Mouse (Mus musculus): Measurements from ENCODE around the gene Nudt17.
A peak's percentile ranks its signal among the peaks of the same experiment; 100 is the strongest.
"Not testable (repeated sequence)": the region's sequence is repeated elsewhere in the genome, so short reads cannot be mapped to it uniquely, and the experiment has no call there.

Gene Nudt17

DNA sequence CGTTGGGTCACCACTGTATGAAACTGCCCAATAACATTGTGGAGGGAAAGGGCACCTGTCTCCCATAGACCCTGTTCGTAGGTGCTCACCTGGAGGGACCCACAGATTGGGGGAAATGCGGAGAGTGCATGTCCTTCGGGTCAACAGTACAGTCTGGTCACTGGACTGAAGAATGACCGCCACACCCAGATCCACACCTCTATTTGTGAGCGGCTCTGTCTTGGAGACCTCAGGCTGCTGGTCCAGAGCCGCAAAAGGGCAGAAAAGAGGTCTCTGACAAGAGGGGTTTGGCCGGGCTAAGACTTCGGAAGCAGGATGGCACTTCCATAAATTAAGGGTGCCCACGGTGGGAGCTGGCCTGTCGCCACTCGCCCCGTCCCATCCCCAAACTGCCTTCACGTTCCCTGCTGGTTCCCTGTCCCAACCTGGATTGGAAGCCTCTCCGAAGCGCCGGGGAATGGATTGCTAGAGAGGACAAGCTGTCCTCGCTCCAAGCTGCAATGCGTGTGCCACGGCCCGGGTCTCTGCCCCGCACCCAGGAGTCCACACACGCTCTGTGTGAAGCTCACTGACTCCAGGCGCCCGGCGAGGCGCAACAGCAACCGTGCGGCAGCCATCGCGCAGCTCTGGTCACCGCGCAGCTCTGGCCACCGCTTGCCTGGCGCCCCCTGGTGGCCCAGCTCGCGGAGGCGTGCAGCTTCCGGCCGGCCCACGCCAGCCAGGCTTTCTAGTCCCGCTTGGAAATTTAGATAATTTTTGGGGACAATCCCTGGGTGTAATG is at the start of gene Nudt17:
Gene Nudt17, minus strand, starts transcription at position 660 of the 781 bp plus-strand sequence.
- DNase-seq, result peak; percentile 73 to 78

DNA sequence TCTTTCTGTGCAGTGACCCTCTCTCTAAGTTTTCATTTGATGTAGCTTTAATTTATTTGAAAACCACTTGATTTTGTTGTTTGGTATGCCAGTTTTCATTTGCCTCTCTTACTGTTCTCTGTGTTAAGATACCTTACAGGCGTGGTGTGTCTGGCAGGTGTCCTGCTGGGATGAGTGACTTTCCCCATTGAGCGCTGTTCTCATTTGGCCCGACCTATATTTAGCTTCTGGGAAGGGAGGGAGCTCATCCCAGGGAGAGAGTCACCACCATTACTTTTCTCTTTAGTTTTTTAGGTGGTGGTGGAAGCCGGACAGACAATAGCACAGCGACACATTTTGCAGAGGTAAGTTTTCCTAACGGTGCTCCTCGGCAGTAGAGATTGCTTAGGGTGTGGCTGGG is 49.3 kb upstream of the Nudt17 start:
- no peak for DNase-seq

DNA sequence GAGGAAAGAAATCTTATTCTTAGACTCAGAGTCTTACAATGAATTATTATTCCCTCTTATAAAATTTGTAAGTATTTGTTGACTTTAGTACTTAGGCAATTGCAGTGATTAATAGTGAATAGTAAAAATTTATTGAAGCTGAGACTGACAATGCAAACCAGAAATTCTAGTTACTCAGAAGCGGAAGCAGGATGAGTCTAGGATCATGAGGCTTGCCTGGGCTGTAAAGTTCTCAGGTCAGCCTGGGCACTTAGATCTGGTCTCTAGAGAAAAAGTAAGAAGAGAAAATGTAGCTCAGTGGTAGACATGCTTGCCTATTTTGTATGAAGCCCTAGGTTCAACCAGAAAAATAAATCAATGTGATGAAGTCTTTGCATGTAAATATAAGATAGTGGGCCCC is 47.6 kb upstream of the Nudt17 start:
- DNase-seq, result no peak

DNA sequence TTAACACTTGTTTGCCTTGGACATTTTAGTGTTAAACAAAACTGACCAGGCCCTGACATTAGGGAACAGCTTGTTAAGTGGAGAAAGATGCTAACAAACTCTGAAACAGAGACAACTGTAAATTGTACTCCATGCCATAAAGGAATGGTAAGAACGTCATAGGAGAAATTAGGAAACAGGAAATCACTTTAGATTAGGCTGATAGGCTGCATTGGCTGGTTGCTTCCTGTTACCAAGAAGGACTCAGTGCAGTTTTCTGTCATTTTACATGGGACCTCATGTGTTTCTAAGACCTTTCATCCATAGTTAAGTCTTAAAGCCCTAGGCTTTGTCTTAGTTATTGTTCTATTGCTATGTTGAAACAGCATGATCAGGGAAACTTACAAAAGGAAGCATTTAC is 38.5 kb upstream of the Nudt17 start:
- no peak for DNase-seq

DNA sequence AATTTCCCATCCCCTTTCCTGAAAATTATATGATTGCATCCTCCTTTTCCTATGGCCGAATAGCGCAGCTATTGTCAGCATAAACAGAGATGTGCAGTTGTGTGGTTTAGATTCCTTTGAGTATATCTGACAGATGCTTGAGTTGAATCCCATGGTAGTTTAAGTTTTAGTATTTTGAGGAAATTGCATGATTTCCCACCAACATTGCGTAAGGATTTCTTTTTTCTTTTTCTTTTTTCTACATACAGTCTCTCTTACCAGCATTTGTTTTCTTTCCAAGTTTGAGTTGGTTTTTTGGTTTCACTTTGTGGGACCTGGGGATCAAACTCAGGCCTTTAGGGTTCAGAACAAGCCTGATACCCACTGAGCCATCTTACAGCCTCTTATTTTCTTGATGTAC is 36.0 kb upstream of the Nudt17 start:
- no peak for DNase-seq

DNA sequence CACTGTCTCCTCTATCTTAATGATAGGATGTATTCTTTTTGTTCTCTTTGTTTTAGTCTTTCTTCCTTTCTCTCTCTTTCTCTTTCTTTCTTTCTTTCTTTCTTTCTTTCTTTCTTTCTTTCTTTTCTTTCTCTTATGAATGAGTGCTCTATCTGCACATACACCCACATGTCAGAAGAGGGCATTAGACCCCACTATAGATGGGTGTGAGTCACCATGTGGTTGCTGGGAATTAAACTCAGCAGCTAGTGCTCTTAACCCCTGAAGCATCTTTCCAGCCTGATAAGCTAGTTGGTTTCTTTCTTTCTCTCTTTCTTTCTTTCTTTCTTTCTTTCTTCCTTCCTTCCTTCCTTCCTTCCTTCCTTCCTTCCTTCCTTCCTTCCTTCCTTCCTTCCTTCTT is 31.9 kb upstream of the Nudt17 start:
- not testable (repeated sequence) for DNase-seq

DNA sequence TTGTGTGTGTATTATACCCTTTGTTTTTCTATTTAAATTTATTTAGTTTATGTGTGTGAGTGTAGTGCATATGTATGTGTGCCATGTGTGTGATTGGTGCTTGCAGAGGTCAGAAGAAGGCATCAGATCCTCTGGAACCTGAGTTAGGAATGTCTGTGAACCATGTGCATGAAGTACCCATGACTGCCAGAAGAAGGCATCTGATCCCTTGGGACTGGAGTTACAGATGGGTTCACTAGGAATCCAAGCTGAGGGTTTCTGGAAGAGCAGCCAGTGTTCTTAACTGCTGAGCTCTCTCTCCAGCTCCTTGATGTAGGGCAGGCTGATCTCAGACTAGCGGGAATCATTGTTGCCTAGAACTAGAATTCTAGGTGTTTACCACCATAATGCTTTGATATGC is 29.6 kb upstream of the Nudt17 start:
- DNase-seq, result no peak

DNA sequence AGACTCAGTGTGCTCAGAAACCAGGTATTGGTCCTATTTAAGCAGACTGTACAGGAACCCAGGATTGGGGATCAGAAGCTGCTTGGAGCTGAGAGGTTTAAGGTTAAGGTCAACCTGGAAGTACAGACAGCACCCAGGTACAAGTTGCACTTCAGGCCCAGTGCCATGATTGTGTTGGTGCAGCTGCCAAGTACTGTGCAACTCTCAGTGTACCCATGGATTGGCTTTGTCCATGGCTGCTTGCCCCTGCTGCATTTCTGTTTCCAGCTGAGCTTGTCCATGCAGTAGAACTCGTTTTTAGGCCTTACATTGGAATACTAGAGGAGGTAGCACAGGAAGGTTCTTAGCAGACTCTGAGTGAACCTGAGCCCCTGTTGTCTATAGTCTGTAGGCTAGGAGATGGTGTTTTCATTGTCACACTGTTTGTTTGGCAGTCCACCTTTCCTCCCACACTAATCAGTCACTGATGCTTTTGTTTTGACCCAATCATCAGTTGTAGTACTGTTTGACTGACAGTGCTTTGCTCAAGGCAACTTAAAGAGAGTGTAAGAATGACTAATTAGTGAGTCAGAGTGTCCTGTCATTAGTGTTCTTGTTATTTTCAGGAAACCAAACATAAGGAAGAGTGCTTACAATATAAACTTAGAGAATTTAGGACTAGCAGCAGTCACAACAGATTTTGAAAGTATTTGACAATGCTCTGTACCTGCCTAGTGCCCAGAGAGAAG is 28.8 kb upstream of the Nudt17 start:
- peak in 1 of 2 experiments; percentile 27 for DNase-seq

DNA sequence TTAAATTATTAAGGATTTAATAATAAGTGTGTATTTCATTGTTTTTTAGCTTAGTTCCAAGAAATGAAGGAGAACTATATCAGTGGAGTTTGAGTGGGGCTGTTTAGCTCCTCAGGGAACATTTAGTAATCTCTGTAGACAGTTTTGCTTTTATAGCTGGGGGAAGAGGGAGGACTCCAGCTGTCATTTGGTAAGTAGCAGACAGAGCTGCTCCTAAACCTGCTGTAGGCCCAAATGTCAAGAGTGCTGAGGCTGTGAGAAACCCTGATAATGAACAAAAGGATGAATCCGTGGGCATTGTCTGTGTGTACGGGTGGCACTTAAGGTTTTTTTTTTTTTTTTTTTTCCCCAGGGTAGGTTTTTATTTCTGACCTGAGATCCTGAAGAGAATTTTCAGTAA is 26.8 kb upstream of the Nudt17 start:
- no peak for DNase-seq

DNA sequence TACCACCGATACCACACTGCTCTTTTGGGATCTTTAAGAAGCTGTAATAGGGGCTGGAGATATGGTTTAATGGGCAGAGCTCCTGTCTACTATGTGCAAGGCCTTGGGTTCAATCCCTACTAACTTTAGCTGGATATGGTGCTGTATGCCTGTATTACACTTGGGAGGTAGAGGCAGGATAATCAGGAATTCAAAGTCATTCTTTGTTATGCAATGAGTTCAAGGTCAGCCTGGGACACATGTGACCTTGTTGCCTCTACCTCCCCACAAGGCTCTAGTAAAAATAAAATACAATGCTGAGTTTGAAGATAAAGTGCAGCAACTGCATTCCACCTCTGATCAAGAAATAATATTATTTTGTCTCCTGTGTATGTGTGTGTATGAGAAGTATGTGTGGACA is 25.6 kb upstream of the Nudt17 start:
- DNase-seq, result no peak

DNA sequence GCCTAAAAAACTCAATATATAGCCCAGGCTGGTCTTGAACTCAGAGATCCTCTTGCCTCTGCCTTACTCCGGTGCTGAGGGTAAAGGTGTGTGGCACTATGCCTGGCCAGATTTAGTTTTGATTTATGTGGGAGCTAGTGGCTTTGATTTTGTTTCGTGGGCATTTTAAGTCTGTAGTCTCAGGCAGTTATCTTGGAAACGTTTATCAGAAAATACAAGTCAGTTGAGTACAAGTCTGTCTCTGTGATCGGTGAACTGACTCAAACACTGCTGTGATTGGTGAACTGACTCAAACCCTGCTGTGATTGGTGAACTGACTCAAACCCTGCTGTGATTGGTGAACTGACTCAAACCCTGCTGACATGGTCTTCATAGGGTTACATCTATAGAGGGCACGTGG is 22.4 kb upstream of the Nudt17 start:
- no peak for DNase-seq

DNA sequence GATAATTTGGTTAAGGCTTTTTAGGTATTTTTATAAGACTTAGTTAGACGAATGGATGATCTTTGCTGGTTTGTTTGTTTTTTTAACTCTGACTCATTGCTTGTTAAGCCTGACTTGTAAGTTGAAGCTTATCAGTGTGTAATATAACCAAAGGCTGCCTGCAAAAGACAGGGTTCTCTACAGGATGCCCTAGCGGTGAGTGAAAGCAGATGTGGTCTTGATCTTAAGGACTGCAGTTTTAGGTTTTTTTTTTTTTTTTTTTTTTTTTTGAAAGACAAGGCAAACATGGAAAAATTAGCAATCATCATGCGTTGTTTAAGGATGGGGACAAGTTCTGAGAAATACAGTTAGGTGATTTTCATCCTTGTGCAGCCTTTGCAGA is 21.0 kb upstream of the Nudt17 start:
- DNase-seq, result no peak

DNA sequence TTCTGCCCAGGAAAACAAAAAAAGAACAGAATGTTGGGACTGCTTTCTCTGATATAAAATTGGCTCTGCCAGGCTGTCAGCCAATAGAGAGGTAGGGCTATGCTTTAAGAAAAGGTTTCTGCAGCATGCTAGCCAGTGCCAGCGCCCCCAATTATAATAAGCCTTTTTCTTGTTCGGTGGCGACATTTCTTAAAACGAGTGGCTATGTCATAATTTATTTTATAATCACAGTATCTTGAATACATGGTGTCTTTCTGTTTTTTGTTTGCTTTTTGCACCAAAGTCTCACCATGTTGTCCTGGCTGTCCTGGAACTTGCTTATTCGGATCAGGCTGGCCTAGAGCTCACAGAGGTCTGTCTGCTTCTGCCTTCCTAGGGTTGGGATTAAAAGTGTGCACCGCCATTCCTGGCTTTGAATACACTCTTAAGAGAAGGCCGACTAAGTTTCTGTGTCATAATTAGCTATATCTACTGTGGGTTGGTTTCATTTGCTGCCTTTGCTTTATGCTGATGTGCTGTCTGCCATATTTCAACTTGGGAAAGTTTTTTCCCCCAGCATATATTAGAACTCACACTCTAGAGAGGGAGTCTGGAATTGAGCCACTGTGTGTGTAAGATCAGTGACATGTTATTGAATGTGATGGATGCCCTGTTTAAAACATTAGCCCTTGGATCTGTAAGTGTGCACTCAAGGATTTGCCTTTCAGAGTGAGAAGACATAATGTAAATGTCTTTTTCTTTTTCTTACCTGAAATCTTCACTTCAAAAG is 20.5 kb upstream of the Nudt17 start:
- no peak for DNase-seq

DNA sequence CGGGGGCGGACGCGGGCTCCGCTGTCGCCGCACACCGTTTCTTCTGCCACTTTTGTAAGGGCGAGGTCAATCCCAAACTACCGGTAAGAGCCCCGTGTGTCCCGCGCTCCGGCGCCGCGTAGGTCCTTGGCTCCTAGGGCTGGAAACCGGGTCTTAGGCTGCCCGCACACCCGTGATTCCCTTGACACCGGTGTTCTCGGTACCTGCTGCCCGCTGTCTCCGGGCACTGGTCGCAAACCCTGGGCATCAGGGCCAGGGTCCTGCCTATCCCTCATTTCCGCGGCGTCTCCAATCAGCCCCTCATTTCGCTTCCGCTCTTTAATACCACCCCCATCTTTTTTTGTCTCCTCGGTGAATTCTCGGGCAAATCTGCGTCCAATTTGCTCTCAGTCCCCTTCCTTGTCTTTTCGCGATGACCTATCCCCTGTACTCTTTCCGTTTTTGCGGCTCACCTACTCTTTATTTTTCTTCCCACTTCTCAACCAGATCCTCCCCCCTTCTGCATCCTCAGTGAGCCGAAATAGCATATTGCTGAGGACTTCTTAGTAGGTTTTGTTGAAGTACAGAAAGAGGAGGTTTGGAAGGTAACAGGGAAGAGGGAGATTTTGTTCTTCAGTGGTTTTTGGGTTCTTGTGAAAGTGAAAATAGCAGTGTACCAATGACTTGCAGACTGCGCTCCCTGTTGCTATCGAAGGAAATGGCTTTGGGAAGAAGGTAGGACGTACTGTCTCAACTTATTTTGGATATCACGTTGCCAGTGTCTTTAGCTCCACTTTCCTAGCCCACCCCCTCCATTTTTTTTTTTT is 19.7 kb upstream of the Nudt17 start:
- peak in 1 of 2 experiments; percentile 21 for DNase-seq

DNA sequence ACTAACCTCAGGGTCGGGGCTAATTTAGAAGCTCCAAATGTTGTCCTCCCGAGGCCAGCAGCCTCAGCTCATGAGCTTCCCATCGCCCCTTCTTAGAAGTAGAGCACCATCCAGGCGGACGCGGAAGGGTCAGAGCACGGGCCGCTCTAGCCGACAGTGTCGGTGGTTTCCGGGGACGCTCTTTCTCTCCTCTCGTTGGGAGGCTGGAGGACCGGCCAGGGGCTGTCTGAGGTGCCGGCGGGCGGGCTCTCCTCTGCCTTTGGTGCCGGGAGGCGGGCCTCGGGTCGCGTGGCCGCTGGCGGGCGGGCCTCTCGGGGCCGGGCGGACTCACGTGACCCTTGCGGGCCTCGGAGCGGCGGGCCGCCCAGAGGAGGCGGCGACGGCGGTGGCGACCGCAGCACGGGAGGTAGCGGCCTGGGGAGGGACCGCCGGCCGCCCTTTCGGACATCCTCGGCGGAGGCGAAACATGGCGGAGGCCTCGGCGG is 19.0 kb upstream of the Nudt17 start, which contains the start of the genes Polr3c and Rnf115:
Gene Polr3c, minus strand, starts transcription at position 286 of the 485 bp plus-strand sequence.
Gene Rnf115, plus strand, starts transcription at position 322 of the 485 bp plus-strand sequence.
- DNase-seq, result peak; percentile 98

DNA sequence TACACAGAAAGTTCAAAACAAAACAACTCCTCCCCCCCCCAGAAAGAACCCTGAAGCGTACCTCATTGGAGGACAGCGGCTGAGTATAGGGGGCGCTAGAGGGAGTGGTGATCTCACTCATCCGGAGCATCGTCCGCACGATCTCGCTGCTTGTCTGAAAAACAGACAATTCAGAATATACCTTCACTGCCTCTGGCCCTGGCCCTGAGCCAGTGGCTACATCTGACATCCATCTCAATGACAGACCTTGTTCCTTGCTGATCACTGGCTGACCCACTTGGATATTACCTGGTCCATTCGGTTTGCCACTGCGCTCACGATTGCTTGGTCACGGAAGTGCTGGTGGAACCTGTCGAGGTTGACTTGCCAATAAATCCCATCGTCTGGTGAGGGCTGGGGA is 10.8 kb upstream of the Nudt17 start:
- DNase-seq, result peak in 1 of 2 experiments; percentile 28

DNA sequence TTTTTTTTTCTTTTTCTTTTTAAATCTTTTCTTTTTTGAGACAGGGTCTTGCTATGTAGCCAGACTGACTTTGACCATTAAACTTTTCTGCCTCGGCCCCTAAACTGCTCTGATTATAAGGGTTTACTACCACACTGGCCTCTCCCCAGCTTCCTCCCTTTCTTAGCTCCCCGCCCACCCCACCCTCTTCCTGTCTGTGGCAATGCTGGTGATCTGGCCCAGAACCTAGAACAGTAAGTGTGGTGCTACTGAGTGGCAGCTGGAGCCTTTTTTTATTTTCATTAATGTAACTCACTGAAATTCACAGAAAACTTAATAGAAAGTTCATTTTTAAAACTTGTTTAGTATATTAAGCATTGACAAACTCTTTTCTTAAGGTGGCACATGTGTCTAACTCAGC is 7.5 kb upstream of the Nudt17 start:
- DNase-seq, result peak in 1 of 2 experiments; percentile 25

DNA sequence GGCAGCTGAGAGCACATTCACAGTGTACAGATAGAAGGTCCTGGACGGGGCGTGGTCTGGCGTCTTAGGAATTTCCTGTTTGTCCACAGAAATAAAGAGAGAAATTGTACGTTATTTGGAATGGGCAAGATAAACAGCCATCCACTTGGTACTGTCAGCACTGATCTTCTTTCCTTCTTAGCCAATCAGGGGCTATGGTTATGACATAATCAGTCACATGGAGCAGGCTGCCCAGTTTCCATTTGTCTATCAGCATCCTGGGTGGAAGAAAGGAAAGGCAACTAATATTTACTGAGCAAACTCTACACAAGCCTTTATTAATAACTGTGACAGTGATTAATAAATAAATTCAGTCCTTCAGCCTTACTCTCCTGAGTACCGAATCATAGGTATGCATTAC is 5.9 kb upstream of the Nudt17 start:
- no peak for DNase-seq

DNA sequence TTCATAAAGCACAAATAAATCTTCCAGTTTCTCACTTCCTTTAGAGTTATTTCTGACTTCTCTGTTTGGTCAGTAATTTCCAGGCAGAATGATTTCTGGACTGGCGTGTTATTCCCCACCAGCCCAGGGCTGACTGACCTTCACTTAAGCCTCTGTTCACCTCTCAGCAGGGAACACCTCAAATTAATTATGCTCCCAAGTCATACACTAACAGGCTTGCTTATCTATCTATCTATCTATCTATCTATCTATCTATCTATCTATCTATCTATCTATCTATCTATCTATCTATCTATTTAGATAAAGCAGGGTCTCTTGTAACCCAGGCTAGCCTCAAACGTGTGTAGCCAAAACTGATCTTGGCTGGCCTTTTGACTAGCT is 312 bp upstream of the Nudt17 start:
- DNase-seq, result no peak

DNA sequence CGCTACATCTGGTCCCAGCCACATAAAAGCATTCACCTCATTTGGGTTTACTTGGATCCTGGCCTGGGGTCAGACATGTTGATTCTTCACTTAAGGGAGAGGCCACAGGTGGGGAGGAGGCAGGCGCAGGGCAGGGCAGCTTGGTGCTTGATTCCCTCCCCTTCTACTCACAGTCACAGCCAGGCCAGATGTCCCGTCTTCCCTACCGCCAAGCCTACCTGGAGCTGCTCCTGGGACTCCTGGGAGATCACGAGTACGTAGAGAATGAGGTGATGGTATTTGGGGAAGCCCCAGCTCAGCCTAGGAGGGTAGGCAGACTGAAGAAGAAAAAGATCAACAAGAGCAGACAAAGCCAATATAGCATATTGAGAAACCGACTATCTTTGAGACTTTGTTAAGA is 1.4 kb downstream of the Nudt17 start:
- no peak for DNase-seq

DNA sequence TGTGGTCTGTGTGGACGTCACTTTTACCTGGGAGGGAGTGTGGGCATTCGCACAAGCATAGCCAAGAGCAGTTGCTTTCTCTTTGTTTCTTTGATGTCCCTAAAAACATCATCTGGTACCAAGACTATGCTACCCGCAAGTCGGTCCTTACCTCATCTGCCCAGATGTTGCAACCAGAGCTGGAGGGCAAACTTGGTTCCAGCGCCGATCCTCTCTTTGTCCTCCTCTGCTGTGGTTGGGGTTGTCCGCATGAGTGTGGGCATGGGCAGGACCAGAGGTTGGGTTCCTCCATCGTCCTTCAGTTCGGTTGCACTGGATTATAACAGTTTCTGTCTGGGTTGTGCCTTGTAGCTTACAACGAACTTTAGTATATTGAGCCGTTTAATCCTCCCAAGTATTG is 2.1 kb downstream of the Nudt17 start:
- no peak for DNase-seq

DNA sequence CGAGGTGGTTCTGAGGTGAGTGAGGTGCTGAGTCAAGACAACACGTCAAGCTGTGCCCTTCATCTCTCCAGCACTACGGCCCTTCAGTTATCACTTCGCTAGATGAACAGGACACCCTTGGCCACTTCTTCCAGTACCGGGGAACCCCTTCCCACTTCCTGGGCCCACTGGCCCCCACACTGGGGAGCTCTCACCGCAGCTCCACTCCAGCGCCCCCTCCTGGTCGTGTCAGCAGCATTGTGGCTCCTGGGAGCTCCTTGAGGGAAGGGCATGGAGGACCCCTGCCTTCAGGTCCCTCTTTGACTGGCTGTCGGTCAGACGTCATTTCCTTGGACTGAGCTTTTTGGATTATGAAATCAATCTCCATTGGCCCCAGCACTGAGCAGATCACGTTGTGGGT is 3.6 kb downstream of the Nudt17 start:
- DNase-seq, result no peak

DNA sequence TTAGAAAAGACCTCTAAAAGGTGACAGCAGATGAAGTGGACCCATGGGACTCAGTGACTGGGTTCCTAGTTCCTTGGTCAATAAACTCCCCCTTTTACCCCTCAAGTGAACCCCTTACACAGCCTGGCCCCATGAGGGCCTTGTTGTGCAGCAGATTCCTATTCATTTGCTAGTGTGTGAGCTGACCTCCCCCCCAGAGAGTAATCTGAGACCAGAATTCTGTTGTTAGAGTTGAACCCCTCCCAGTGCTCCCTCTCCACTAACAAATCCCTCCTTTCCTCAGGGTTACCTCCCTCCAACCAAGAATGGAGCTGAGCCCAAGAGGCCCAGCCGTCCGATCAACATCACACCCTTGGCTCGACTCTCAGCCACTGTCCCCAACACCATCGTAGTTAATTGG is 7.4 kb downstream of the Nudt17 start:
- DNase-seq, result no peak

Measured in lung, adult 18-20 months (tissue).